11 mouse cellular contexts compared by ENCODE assay signal in genomic region chr10:83871736-83872400, GRCm38 (mm10).
DNase-seq lines count a peak whose midpoint lies in the region; ATAC-seq and TF ChIP-seq lines count a peak whose summit lies in the region.
"Had no signal": no experiment of that assay in that cellular context is flagged by ENCODE, and none has a peak within 500 bp of the region (broad histone marks: within the 10 kb centered on the region; RNA-seq: fewer than 3 reads in every experiment).

No protein-coding gene starts in this region.

- no peak overlapping the region for H3K27ac ChIP-seq in heart, embryonic 12.5 days (ENCODE audit: poor library complexity, severe bottlenecking)
- H3K27ac ChIP-seq in left cerebral cortex, adult 2 months, result no peak overlapping the region
- H3K27ac ChIP-seq: embryonic facial prominence, embryonic 12.5 days; heart, embryonic 13.5 days had no signal

- H3K9ac ChIP-seq in heart, embryonic 12.5 days, result no peak overlapping the region
- H3K9ac ChIP-seq: embryonic facial prominence, embryonic 12.5 days; heart, embryonic 13.5 days had no signal

- WGBS in heart, embryonic 12.5 days, result 43% methylated on average over 4 of the region's 4 CpGs

- ATAC-seq in heart, embryonic 12.5 days (ENCODE audit: insufficient number of reproducible peaks, low FRiP score), result no peak

- DNase-seq in heart, adult 11 months, result peak; percentile 99
- DNase-seq in gastrocnemius, postnatal 14 days, result peak; percentile 29
- DNase-seq in kidney, adult 8-10 months, result peak; percentile 44 to 68
- DNase-seq in lung, postnatal 25 days (ENCODE audit: low spot score), result peak; percentile 73
- no peak for DNase-seq in cerebellum, adult 8-10 months
- no peak for DNase-seq in spleen, postnatal 14 days (ENCODE audit: low spot score in 2 of 2)
- DNase-seq in left cerebral cortex, adult 2 months (ENCODE audit: extremely low spot score in 1 of 2, low spot score in 2 of 2), result no peak
- DNase-seq: layer of hippocampus, adult 9-11 months had no signal

- H3K27me3 ChIP-seq in heart, embryonic 12.5 days (replicated peaks), result no peaks in the 10 kb centered on the region
- H3K27me3 ChIP-seq: embryonic facial prominence, embryonic 12.5 days; heart, embryonic 13.5 days had no signal

- TF ChIP-seq CTCF in left cerebral cortex, adult 2 months (IDR thresholded peaks at IDR 0.05), result no peak

- peaks cover 8% of the 10 kb centered on the region; the same call in 1 of the 2 replicates for H3K4me1 ChIP-seq in heart, embryonic 12.5 days (replicated peaks)

- H3K4me2 ChIP-seq in heart, embryonic 12.5 days, result no peak overlapping the region
- H3K4me2 ChIP-seq: embryonic facial prominence, embryonic 12.5 days; heart, embryonic 13.5 days had no signal

- no peaks in the 10 kb centered on the region for H3K9me3 ChIP-seq in heart, embryonic 12.5 days (replicated peaks)
- H3K9me3 ChIP-seq: embryonic facial prominence, embryonic 12.5 days; heart, embryonic 13.5 days had no signal

- H3K36me3 ChIP-seq in heart, embryonic 12.5 days, result no peaks in the 10 kb centered on the region
- H3K36me3 ChIP-seq: embryonic facial prominence, embryonic 12.5 days; heart, embryonic 13.5 days had no signal

- H3K4me3 ChIP-seq in heart, embryonic 12.5 days, result no peak overlapping the region
- H3K4me3 ChIP-seq in left cerebral cortex, adult 2 months, result no peak overlapping the region
- H3K4me3 ChIP-seq: embryonic facial prominence, embryonic 12.5 days; heart, embryonic 13.5 days had no signal

- intact Hi-C loops in gastrocnemius, postnatal 14 days (cut with DNase I; ENCODE audit: low total_unique reads), result no loop called here
- intact Hi-C loops in left cerebral cortex, adult 2 months (cut with DNase I), result no loop called here

Comparison
In these comparisons a context has a peak if more than half of its experiments do, and no peak if none do; other contexts are left out.
1. DNase-seq: peak in heart, adult 11 months (single experiment), gastrocnemius, postnatal 14 days (single experiment), kidney, adult 8-10 months (2 of 2) and lung, postnatal 25 days (single experiment); none in cerebellum, adult 8-10 months (single experiment), spleen, postnatal 14 days (0 of 2) and left cerebral cortex, adult 2 months (0 of 2).